25 mouse cellular contexts compared by ENCODE assay signal in genomic region chr4:21095741-21096140, GRCm38 (mm10).
A peak's percentile ranks its signal among the peaks of the same experiment; 100 is the strongest.
DNase-seq lines count a peak whose midpoint lies in the region; ATAC-seq lines count a peak whose summit lies in the region.
"Had no signal": no experiment of that assay in that cellular context is flagged by ENCODE, and none has a peak within 500 bp of the region (broad histone marks: within the 10 kb centered on the region; RNA-seq: fewer than 3 reads in every experiment).

No protein-coding gene starts in this region.

- 58% methylated on average over 1 of the region's 1 CpGs for WGBS in forebrain, embryonic 12.5 days
- 73% methylated on average over 1 of the region's 1 CpGs for WGBS in forebrain, embryonic 11.5 days
- 41% methylated on average over 1 of the region's 1 CpGs for whole genome bisulfite sequencing in neural tube, embryonic 11.5 days

- no peak overlapping the region for H3K4me2 ChIP-seq in forebrain, embryonic 12.5 days
- H3K4me2 ChIP-seq in forebrain, embryonic 11.5 days (ENCODE audit: low read depth, low read length, severe bottlenecking), result no peak overlapping the region
- H3K4me2 ChIP-seq in neural tube, embryonic 11.5 days (ENCODE audit: low read depth), result no peak overlapping the region
- H3K4me2 ChIP-seq: embryonic facial prominence, embryonic 15.5 days; heart, embryonic 11.5 days had no signal

- no peaks in the 10 kb centered on the region for H3K9me3 ChIP-seq in forebrain, embryonic 12.5 days
- no peaks in the 10 kb centered on the region for H3K9me3 ChIP-seq in forebrain, embryonic 11.5 days (ENCODE audit: control insufficient read depth, low read length)
- no peaks in the 10 kb centered on the region for H3K9me3 ChIP-seq in neural tube, embryonic 11.5 days (ENCODE audit: control insufficient read depth, low read length)
- H3K9me3 ChIP-seq: embryonic facial prominence, embryonic 15.5 days; limb, embryonic 10.5 days had no signal

- no peaks in the 10 kb centered on the region for H3K4me1 ChIP-seq in forebrain, embryonic 12.5 days
- H3K4me1 ChIP-seq in forebrain, embryonic 11.5 days (replicated peaks; ENCODE audit: control insufficient read depth, insufficient read depth, low read length), result no peaks in the 10 kb centered on the region
- no peaks in the 10 kb centered on the region for H3K4me1 ChIP-seq in neural tube, embryonic 11.5 days (ENCODE audit: control insufficient read depth, insufficient read depth, low read length)
- H3K4me1 ChIP-seq: embryonic facial prominence, embryonic 15.5 days; limb, embryonic 10.5 days had no signal

- H3K36me3 ChIP-seq in forebrain, embryonic 12.5 days (replicated peaks), result no peaks in the 10 kb centered on the region
- H3K36me3 ChIP-seq in forebrain, embryonic 11.5 days (ENCODE audit: control insufficient read depth, insufficient read depth, low read length), result no peaks in the 10 kb centered on the region
- H3K36me3 ChIP-seq in neural tube, embryonic 11.5 days (ENCODE audit: control insufficient read depth, insufficient read depth, low read length), result no peaks in the 10 kb centered on the region
- H3K36me3 ChIP-seq: embryonic facial prominence, embryonic 15.5 days; limb, embryonic 10.5 days had no signal

- H3K9ac ChIP-seq in forebrain, embryonic 12.5 days, result no peak overlapping the region
- H3K9ac ChIP-seq in forebrain, embryonic 11.5 days (ENCODE audit: low read length), result no peak overlapping the region
- H3K9ac ChIP-seq in neural tube, embryonic 11.5 days (ENCODE audit: low read length), result no peak overlapping the region
- H3K9ac ChIP-seq: embryonic facial prominence, embryonic 15.5 days; liver, postnatal 0 days had no signal

- peak; percentile 74; the same call in 1 of the 2 replicates for ATAC-seq in forebrain, embryonic 12.5 days (ENCODE audit: low FRiP score)
- ATAC-seq in forebrain, embryonic 11.5 days (replicated peaks; ENCODE audit: low FRiP score), result no peak; the same call in 1 of the 2 replicates
- ATAC-seq in neural tube, embryonic 11.5 days (ENCODE audit: insufficient read depth, low FRiP score, low TSS enrichment), result peak; percentile 75
- ATAC-seq: CD4-positive, CD25-positive, alpha-beta regulatory T cell, adult 4 months; liver, postnatal 0 days; Patski had no signal

- H3K27ac ChIP-seq in forebrain, embryonic 12.5 days, result no peak overlapping the region
- no peak overlapping the region for H3K27ac ChIP-seq in forebrain, embryonic 11.5 days (ENCODE audit: low read depth, low read length)
- no peak overlapping the region for H3K27ac ChIP-seq in neural tube, embryonic 11.5 days (ENCODE audit: low read depth, low read length)
- H3K27ac ChIP-seq: embryonic facial prominence, embryonic 15.5 days; left cerebral cortex, adult 2 months; limb, embryonic 10.5 days had no signal

- no peak for DNase-seq in forebrain, embryonic 11.5 days (ENCODE audit: low spot score)
- no peak for DNase-seq in neural tube, embryonic 11.5 days (ENCODE audit: low spot score)
- no peak for DNase-seq in neural tube, embryonic 10.5 days (ENCODE audit: extremely low spot score, low spot score)
- peak; percentile 6 for DNase-seq in mesoderm, embryonic 11.5 days (ENCODE audit: low read depth, low spot score)
- DNase-seq in telencephalon, adult 2 months (ENCODE audit: low read depth, low spot score), result peak; percentile 3
- DNase-seq in ovary, adult 18-20 months (ENCODE audit: low spot score), result no peak
- DNase-seq in embryo, embryonic 10.5 days (ENCODE audit: low spot score), result no peak
- DNase-seq: adrenal gland, postnatal 10 days; cerebellum, adult 11 months; cerebellum, postnatal 14 days; heart, postnatal 10 days; kidney, adult 18-20 months; kidney, postnatal 14 days; liver, postnatal 0 days; lung, postnatal 10 days; right cerebral cortex, postnatal 14 days; thymus, adult 2 months had no signal

- H3K27me3 ChIP-seq in forebrain, embryonic 12.5 days, result no peaks in the 10 kb centered on the region
- H3K27me3 ChIP-seq in forebrain, embryonic 11.5 days (ENCODE audit: control insufficient read depth, insufficient read depth, low read length), result no peaks in the 10 kb centered on the region
- no peaks in the 10 kb centered on the region for H3K27me3 ChIP-seq in neural tube, embryonic 11.5 days (ENCODE audit: control insufficient read depth, insufficient read depth, low read length)
- H3K27me3 ChIP-seq: embryonic facial prominence, embryonic 15.5 days; Patski had no signal

- H3K4me3 ChIP-seq in forebrain, embryonic 12.5 days (replicated peaks), result no peak overlapping the region
- H3K4me3 ChIP-seq in forebrain, embryonic 11.5 days (ENCODE audit: low read depth, low read length), result no peak overlapping the region
- H3K4me3 ChIP-seq in neural tube, embryonic 11.5 days (ENCODE audit: low read depth, low read length), result no peak overlapping the region
- H3K4me3 ChIP-seq: embryonic facial prominence, embryonic 15.5 days; left cerebral cortex, adult 2 months; limb, embryonic 10.5 days; myocyte had no signal

Comparison
In these comparisons a context has a peak if more than half of its experiments do, and no peak if none do; other contexts are left out.
1. DNase-seq: peak in mesoderm, embryonic 11.5 days (single experiment) and telencephalon, adult 2 months (single experiment); none in forebrain, embryonic 11.5 days (single experiment), neural tube, embryonic 11.5 days (single experiment), neural tube, embryonic 10.5 days (single experiment), ovary, adult 18-20 months (single experiment) and embryo, embryonic 10.5 days (single experiment).